Mouse (Mus musculus) kidney, postnatal 0 days (tissue): ENCODE measurements at regions not wholly inside any gene's neighbourhood (a gene's known extent, or its start where the extent isn't known, plus 50 kb on each side); places are given as distances from the start of the nearest gene placed in this dataset.

Source experiments
- ATAC-seq: fragments of 200-750 bp; cut with Nextera tagmentation; replicated peaks from 2 replicates; pipeline ENCODE4 v1.8.0; 2017; ENCODE audit warnings: low read depth, moderate number of reproducible peaks, moderate TSS enrichment, moderate library complexity; ENCODE audit not compliant: low FRiP score
- DNase-seq: peaks from one replicate; pipeline ENCODE4 v3.0.0-alpha.2; 2016; ENCODE audit warnings: low spot score
- H3K27ac ChIP-seq: fragments of 300-500 bp; sonication (generic); 2 replicates; pipeline ENCODE4 v1.5.1; 2014; ENCODE audit warnings: mild to moderate bottlenecking
- H3K27me3 ChIP-seq: fragments of 300-500 bp; sonication (generic); 2 replicates; pipeline ENCODE4 v1.6.1; 2014; ENCODE audit warnings: low read length, mixed read lengths; ENCODE audit not compliant: insufficient read depth
- H3K36me3 ChIP-seq: fragments of 300-500 bp; sonication (generic); 2 replicates; pipeline ENCODE4 v1.6.1; 2014; ENCODE audit warnings: low read length, mixed read lengths; ENCODE audit not compliant: insufficient read depth
- H3K4me1 ChIP-seq: fragments of 300-500 bp; sonication (generic); replicated peaks from 2 replicates; pipeline ENCODE4 v1.6.1; 2014; ENCODE audit warnings: antibody characterized with exemption, low read length, mixed read lengths; ENCODE audit not compliant: insufficient read depth
- H3K4me2 ChIP-seq: fragments of 300-500 bp; sonication (generic); 2 replicates; pipeline ENCODE4 v1.6.1; 2014; ENCODE audit warnings: mild to moderate bottlenecking, low read length, moderate library complexity, mixed read lengths
- H3K4me3 ChIP-seq: fragments of 300-500 bp; sonication (generic); replicated peaks from 2 replicates; pipeline ENCODE4 v1.5.1; 2014; ENCODE audit warnings: low read depth, low read length
- H3K9ac ChIP-seq: fragments of 300-500 bp; sonication (generic); 2 replicates; pipeline ENCODE4 v1.6.1; 2014; ENCODE audit warnings: low read depth, low read length
- H3K9me3 ChIP-seq: fragments of 300-500 bp; sonication (generic); replicated peaks from 2 replicates; pipeline ENCODE4 v1.6.1; 2016; ENCODE audit warnings: low read length, inconsistent platforms, mixed read lengths
- CTCF ChIP-seq: IDR thresholded peaks from 2 replicates; pipeline ENCODE4 v1.5.1; 2016; ENCODE audit warnings: antibody characterized with exemption, low read depth, mild to moderate bottlenecking, moderate library complexity
- WGBS: fragments of 180-500 bp; shearing (Covaris S2); extraction: QIAGEN DNeasy Blood & Tissue Kit; methylation state at CpG from one replicate; pipeline ENCODE4 v1.1.7; 2014; 5-methylcytosine and 5-hydroxymethylcytosine counted together

GRCm38 (mm10) chr10:38147421-38147820 lies 674.2 kb downstream of the Rfpl4b start:
- no peak overlapping the region for H3K27ac ChIP-seq
- H3K36me3 ChIP-seq = no peaks in the 10 kb centered on the region
- H3K4me2 ChIP-seq = no peak overlapping the region
- DNase-seq (no peak), ATAC-seq (no peak)
- H3K4me1 ChIP-seq = no peaks in the 10 kb centered on the region
- no peak overlapping the region for H3K4me3 ChIP-seq
- H3K9ac ChIP-seq = no peak overlapping the region
- WGBS = 91% methylated on average over 2 of the region's 2 CpGs
- TF ChIP-seq CTCF = no peak
- H3K9me3 ChIP-seq = no peaks in the 10 kb centered on the region
- H3K27me3 ChIP-seq = no peaks in the 10 kb centered on the region

DNA sequence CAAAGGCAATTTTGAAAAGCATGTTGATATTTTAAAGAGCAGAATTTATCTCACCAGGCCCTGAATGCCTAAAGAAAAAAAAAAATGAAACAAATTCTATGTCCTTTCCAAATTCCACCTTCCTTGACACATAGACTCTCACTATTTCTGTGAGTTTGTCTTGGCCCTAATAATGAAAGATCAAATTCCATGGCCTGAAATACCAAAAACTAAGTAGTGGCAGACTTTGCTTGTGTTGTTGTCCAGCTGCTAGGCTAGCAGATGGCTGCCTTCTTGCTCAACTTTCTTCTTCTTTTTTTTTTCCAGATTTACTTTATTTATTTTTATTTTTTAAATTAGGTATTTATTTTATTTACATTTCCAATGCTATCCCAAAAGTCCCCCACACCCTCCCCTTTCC lies 682.4 kb downstream of the Rfpl4b start:
- no peaks in the 10 kb centered on the region for H3K9me3 ChIP-seq
- no peaks in the 10 kb centered on the region for H3K4me1 ChIP-seq
- no peaks in the 10 kb centered on the region for H3K27me3 ChIP-seq
- no peak overlapping the region for H3K4me2 ChIP-seq
- H3K36me3 ChIP-seq = no peaks in the 10 kb centered on the region
- H3K27ac ChIP-seq = no peak overlapping the region
- no peak overlapping the region for H3K9ac ChIP-seq
- no peak overlapping the region for H3K4me3 ChIP-seq
- DNase-seq (peak; percentile 69), ATAC-seq (no peak)
- TF ChIP-seq CTCF = no peak

DNA sequence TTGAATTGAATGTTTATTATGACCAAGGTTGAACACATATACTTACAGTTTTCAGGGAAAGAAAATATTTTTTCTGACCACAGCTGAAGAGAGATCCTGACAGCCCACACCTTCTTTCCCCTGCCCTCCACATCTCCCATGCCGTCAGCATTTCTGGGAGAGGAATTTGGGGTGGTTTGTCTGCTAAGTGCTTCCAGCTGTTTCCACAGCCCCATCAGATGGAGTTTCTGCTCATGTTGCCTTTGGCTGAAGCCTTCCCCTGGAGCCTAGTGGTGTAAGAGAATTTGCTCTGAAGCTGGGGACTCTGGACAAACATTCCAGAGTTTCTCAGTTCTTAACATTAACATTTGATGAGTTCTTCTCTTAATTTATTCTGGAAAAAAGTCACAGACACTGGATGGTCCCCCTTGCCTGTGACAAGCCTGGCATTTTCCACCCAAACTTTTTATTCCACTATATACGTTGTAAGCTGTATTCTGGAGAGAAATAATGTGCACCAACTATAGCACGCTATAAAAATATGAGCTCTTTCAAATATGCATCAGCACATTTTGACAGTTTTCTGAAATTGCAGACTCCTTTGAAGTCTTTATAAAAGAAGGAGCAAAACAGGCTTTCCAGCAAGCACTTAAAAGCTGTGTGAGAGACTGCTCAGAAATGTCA lies 699.5 kb downstream of the Rfpl4b start:
- ATAC-seq (no peak), DNase-seq (peak; percentile 83)
- no peaks in the 10 kb centered on the region for H3K4me1 ChIP-seq
- H3K27me3 ChIP-seq = no peaks in the 10 kb centered on the region
- no peaks in the 10 kb centered on the region for H3K9me3 ChIP-seq
- no peak overlapping the region for H3K4me3 ChIP-seq
- TF ChIP-seq CTCF = no peak
- 53% methylated on average over 3 of the region's 3 CpGs for WGBS
- H3K9ac ChIP-seq = no peak overlapping the region
- H3K4me2 ChIP-seq = no peak overlapping the region
- H3K36me3 ChIP-seq = no peaks in the 10 kb centered on the region
- no peak overlapping the region for H3K27ac ChIP-seq

GRCm38 (mm10) chr10:38118601-38119000 lies 703.0 kb downstream of the Rfpl4b start:
- Histone ChIP-seq H3K9ac (no peak overlapping the region), H3K9me3 (no peaks in the 10 kb centered on the region), H3K27ac (no peak overlapping the region), H3K4me1 (no peaks in the 10 kb centered on the region), H3K27me3 (no peaks in the 10 kb centered on the region), H3K4me3 (no peak overlapping the region), H3K4me2 (no peak overlapping the region), H3K36me3 (no peaks in the 10 kb centered on the region)
- DNase-seq (no peak), ATAC-seq (no peak)
- TF ChIP-seq CTCF = no peak
- 47% methylated on average over 1 of the region's 1 CpGs for WGBS

DNA sequence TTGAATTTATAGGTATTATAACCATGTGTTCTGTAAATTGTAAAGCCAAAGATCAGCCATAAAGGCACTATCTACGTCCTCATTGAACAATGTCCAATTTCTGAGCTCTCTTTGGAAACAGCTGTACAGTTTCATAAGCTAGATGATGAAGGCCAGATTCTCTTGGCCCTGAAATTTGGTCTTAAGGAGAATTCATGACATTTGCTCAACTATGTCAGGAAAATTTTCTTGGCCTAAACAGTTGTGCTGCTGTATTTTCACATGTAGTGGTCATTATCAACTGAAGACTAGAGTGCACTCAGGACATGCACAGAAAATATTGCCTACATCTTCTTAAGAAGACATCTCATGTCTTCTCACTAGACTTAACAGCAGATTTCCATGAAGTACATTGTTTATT lies 705.1 kb downstream of the Rfpl4b start:
- Histone ChIP-seq H3K9me3 (no peaks in the 10 kb centered on the region), H3K9ac (no peak overlapping the region), H3K27ac (no peak overlapping the region), H3K36me3 (no peaks in the 10 kb centered on the region), H3K4me3 (no peak overlapping the region), H3K4me1 (no peaks in the 10 kb centered on the region), H3K4me2 (no peak overlapping the region), H3K27me3 (no peaks in the 10 kb centered on the region)
- TF ChIP-seq CTCF = no peak
- ATAC-seq = no peak
- no peak for DNase-seq
- WGBS = 65% methylated on average over 1 of the region's 1 CpGs

GRCm38 (mm10) chr10:38114194-38114593 lies 707.4 kb downstream of the Rfpl4b start:
- no peak overlapping the region for H3K9ac ChIP-seq
- WGBS = 77% methylated on average over 2 of the region's 2 CpGs

DNA sequence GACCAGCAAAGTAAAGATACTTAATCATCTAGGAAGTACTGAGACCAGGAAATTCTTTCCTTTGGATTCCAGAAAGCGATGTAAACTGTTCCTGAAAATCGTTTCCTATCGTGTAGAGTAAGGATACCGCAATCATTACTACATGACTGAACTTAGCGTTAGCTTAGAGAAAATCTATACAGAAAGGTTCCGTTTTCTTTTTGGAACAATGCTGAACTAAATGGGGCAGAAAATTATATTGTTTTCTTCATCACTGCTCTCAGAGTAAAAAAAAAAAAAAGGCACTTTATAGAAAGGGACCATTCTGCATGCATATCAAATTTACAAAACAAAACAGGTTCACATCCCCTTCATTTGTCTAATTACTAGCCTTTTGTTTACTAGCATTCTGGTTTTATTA lies 713.0 kb downstream of the Rfpl4b start:
- ATAC-seq (no peak), DNase-seq (no peak)
- Histone ChIP-seq H3K4me3 (no peak overlapping the region), H3K4me1 (no peaks in the 10 kb centered on the region), H3K36me3 (no peaks in the 10 kb centered on the region), H3K27ac (no peak overlapping the region), H3K4me2 (no peak overlapping the region), H3K9me3 (no peaks in the 10 kb centered on the region), H3K27me3 (no peaks in the 10 kb centered on the region), H3K9ac (no peak overlapping the region)
- TF ChIP-seq CTCF = no peak
- WGBS = 81% methylated on average over 6 of the region's 6 CpGs

More at GRCm38 (mm10) chr10:38114194-38114593, 707.4 kb downstream of the Rfpl4b start:
- Histone ChIP-seq H3K36me3 (no peaks in the 10 kb centered on the region), H3K4me2 (no peak overlapping the region), H3K9me3 (no peaks in the 10 kb centered on the region), H3K27me3 (no peaks in the 10 kb centered on the region), H3K27ac (no peak overlapping the region), H3K4me1 (no peaks in the 10 kb centered on the region), H3K4me3 (no peak overlapping the region)
- ATAC-seq (no peak), DNase-seq (no peak)
- TF ChIP-seq CTCF = no peak
